Mouse (Mus musculus) lung, adult 2 months (tissue): ENCODE data around the gene Slc39a2.

Source experiments
- CTCF ChIP-seq: fragments of 200-500 bp; IDR thresholded peaks from 2 replicates; pipeline ENCODE4 v1.5.1; 2011; ENCODE audit warnings: mild to moderate bottlenecking, low read length, control low read depth; ENCODE audit not compliant: insufficient read depth
- POLR2A ChIP-seq: fragments of 200-500 bp; IDR thresholded peaks from 2 replicates; pipeline ENCODE4 v1.6.1; 2011; ENCODE audit warnings: low read depth, mild to moderate bottlenecking, control low read depth, low read length, borderline replicate concordance; ENCODE audit errors: extremely low read depth

DNA sequence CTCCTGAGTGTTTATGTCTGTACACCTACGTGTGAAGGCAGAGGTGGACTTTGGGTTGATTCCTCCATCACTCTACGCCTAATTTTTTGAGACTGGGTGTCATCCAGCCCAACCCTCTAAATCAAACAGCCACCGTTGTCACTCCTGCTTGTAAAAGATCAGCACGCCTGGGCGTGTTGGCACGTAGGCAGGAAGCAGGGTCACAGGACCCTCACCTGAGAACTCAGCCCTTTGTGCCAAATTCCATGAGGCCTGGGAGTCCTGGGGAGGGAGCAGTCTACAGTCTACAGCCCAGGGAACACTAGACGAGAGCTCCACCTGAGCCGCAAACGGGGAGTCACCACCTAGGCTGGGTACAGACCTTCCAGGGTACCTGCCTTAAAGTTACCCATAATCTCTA lies 11.1 kb downstream of the Slc39a2 start:
- TF ChIP-seq POLR2A, result no peak
- no peak for TF ChIP-seq CTCF
